Mouse (Mus musculus) liver, adult 2 months (tissue): ENCODE measurements around the gene Jup.

Source experiments
- CTCF ChIP-seq: fragments of 200-500 bp; IDR thresholded peaks from 2 replicates; pipeline ENCODE4 v1.5.1; 2011; ENCODE audit warnings: low read depth, low read length, control low read depth
- POLR2A ChIP-seq: fragments of 200-500 bp; IDR thresholded peaks from 2 replicates; pipeline ENCODE4 v1.6.1; 2011; ENCODE audit warnings: low read length, control low read depth; ENCODE audit not compliant: insufficient read depth; ENCODE audit errors: extremely low read depth

DNA sequence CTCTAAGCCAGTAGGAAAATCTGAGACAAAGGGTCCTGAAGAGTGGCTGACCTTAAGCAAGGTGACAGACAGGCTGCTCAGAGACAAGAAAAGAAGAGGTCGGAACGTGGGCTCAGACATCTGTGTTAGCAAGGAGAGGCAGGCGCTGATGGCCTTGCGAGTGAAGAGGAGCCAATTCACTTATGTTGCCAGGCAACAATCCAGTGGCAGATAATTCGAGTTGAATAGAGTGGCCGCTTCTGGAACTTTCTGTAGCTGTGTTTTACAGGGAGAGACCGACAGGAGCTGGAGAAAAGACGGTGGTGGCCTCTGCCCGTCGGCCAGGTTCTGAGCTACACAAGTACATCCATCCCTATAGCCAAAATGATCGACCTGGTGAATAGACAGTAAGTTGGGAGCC lies 70.2 kb downstream of the Jup start:
- TF ChIP-seq POLR2A (no peak), CTCF (no peak)
